Mouse (Mus musculus): ENCODE measurements around the gene Sgo1. TPM values are rescaled to one million over a fixed set of nuclear protein-coding genes. Genes with fewer than 3 reads are reported as not detected.

The Sgo1 gene
- polyA plus RNA-seq, 1 experiment, result 4.2 TPM

DNA sequence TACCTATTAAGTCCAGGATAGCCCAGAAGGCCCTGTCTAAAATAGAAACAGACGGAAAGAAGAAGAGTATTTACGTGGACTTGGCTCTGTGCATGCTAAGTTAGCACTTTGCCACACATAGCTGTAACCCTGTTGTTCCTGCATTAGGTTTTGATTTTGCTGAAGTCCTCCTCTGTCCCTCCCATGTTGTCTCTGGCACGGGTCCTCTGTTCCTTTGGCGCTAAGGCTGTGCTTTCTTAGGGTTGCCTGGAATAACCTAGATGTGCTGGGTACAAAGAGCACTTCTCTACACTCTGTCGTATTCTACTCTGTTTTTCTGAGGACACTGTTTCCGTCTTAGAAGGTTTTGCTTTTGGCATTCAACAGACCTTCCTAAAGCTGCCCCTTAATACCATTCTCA is 34.1 kb downstream of the Sgo1 start:
- no peaks in the 10 kb centered on the region for H3K27me3 ChIP-seq (ENCODE audit: control insufficient read depth, insufficient read depth, low read length)
- 96% methylated on average over 6 of the region's 6 CpGs for WGBS
- no peak for TF ChIP-seq POLR2A (IDR thresholded peaks at IDR 0.05; ENCODE audit: control insufficient read depth, extremely low read depth, insufficient read depth, low read length, poor library complexity)
- no peak for TF ChIP-seq CTCF (IDR thresholded peaks at IDR 0.05; ENCODE audit: borderline replicate concordance, control insufficient read depth, extremely low read depth, insufficient read depth, low read length, poor library complexity)
- H3K27ac ChIP-seq (ENCODE audit: control insufficient read depth, insufficient read depth, low read length), result no peak overlapping the region
- no peak overlapping the region for H3K4me3 ChIP-seq (ENCODE audit: control insufficient read depth, insufficient read depth, low read length)
- no peaks in the 10 kb centered on the region for H3K4me1 ChIP-seq (replicated peaks; ENCODE audit: control insufficient read depth, insufficient read depth, low read length)
- DNase-seq, result no peak
- H3K36me3 ChIP-seq (ENCODE audit: control insufficient read depth, insufficient read depth, low read length), result peaks cover 59% of the 10 kb centered on the region

- Histone ChIP-seq H3K4me1 (replicated peaks; ENCODE audit: control insufficient read depth, insufficient read depth, low read length) (no peaks in the 10 kb centered on the region), H3K27ac (ENCODE audit: control insufficient read depth, insufficient read depth, low read length) (no peak overlapping the region), H3K4me3 (ENCODE audit: control insufficient read depth, insufficient read depth, low read length) (no peak overlapping the region), H3K36me3 (ENCODE audit: control insufficient read depth, insufficient read depth, low read length) (peaks cover 61% of the 10 kb centered on the region), H3K27me3 (ENCODE audit: control insufficient read depth, insufficient read depth, low read length) (no peaks in the 10 kb centered on the region)
- no peak for DNase-seq
- WGBS, result 96% methylated on average over 4 of the region's 4 CpGs
- no peak for TF ChIP-seq POLR2A (IDR thresholded peaks at IDR 0.05; ENCODE audit: control insufficient read depth, extremely low read depth, insufficient read depth, low read length, poor library complexity)
These were observed 34.5 kb downstream of the Sgo1 start for GRCm38 (mm10) chr17:53654596-53654995.

DNA sequence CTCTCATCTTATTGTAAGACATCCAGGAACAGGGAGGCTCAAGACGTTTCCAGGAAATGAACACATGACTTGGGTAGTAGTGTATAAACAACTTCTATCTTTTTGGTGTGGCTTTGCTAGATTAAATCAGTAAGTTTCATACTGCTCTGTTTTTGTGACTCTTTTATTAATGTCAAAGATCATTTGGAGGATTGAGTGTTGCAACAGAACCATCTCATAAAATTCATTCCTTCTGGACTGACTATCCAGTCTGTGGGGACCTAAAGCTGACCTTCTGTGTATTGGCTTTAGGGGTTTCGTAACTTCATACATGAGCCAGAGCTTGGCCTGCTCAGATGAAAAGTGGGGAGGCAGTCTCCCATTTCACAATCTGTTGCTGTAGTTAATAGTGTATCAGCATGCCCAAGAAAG is 38.9 kb downstream of the Sgo1 start:
- 55% methylated on average over 2 of the region's 2 CpGs for WGBS
- no peak for DNase-seq
- no peak overlapping the region for H3K4me3 ChIP-seq (ENCODE audit: control insufficient read depth, insufficient read depth, low read length)
- H3K36me3 ChIP-seq (ENCODE audit: control insufficient read depth, insufficient read depth, low read length), result peaks cover 68% of the 10 kb centered on the region
- H3K27ac ChIP-seq (ENCODE audit: control insufficient read depth, insufficient read depth, low read length), result no peak overlapping the region
- no peaks in the 10 kb centered on the region for H3K27me3 ChIP-seq (ENCODE audit: control insufficient read depth, insufficient read depth, low read length)
- no peaks in the 10 kb centered on the region for H3K4me1 ChIP-seq (replicated peaks; ENCODE audit: control insufficient read depth, insufficient read depth, low read length)
- TF ChIP-seq CTCF (IDR thresholded peaks at IDR 0.05; ENCODE audit: borderline replicate concordance, control insufficient read depth, extremely low read depth, insufficient read depth, low read length, poor library complexity), result no peak
- no peak for TF ChIP-seq POLR2A (IDR thresholded peaks at IDR 0.05; ENCODE audit: control insufficient read depth, extremely low read depth, insufficient read depth, low read length, poor library complexity)

DNA sequence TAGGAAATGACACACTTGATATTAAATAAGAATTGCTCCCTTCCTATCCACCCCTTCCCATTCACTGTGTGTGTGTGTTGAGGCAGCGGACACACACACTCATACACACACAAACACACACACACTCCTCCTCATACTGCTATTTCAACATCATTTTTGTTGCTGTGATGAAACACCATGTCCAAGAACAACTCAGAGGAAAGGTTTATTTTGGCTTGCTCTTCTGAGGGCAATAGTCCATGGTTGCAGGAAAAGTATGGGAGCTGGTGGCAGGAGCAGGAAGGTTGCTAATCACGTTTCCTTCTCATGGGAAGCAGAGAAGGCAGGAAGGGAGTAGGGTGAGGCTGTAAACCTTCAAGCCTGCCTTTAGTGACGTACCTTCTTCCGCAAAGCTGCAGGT is 45.8 kb downstream of the Sgo1 start:
- H3K4me3 ChIP-seq (ENCODE audit: control insufficient read depth, insufficient read depth, low read length), result no peak overlapping the region
- H3K36me3 ChIP-seq (ENCODE audit: control insufficient read depth, insufficient read depth, low read length), result peaks cover 86% of the 10 kb centered on the region
- TF ChIP-seq POLR2A (IDR thresholded peaks at IDR 0.05; ENCODE audit: control insufficient read depth, extremely low read depth, insufficient read depth, low read length, poor library complexity), result no peak
- TF ChIP-seq CTCF (IDR thresholded peaks at IDR 0.05; ENCODE audit: borderline replicate concordance, control insufficient read depth, extremely low read depth, insufficient read depth, low read length, poor library complexity), result no peak
- no peaks in the 10 kb centered on the region for H3K4me1 ChIP-seq (replicated peaks; ENCODE audit: control insufficient read depth, insufficient read depth, low read length)
- no peaks in the 10 kb centered on the region for H3K27me3 ChIP-seq (ENCODE audit: control insufficient read depth, insufficient read depth, low read length)
- WGBS, result 98% methylated on average over 4 of the region's 4 CpGs
- H3K27ac ChIP-seq (ENCODE audit: control insufficient read depth, insufficient read depth, low read length), result no peak overlapping the region
- DNase-seq, result no peak

DNA sequence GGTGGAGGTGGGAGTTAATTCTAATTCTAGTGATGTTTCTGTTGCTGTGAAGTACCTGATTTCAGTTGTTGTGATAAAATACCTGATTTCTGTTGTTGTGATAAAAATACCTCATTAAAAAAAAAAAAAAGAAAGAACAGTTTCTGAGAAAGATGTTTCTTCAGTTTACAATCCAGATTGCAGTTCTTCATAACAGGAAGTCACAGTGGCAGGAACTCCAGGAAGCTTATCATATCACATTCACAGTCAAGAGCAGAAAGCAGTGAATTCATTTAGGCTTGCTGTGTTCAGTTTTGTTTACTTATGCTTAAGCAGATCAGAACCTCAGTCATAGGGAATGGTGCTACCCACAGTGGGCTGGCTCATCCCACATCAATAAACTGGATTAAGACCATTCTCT is 57.8 kb downstream of the Sgo1 start:
- Histone ChIP-seq H3K4me1 (replicated peaks; ENCODE audit: control insufficient read depth, insufficient read depth, low read length) (no peaks in the 10 kb centered on the region), H3K36me3 (ENCODE audit: control insufficient read depth, insufficient read depth, low read length) (peaks cover 43% of the 10 kb centered on the region), H3K27me3 (ENCODE audit: control insufficient read depth, insufficient read depth, low read length) (no peaks in the 10 kb centered on the region), H3K4me3 (ENCODE audit: control insufficient read depth, insufficient read depth, low read length) (no peak overlapping the region), H3K27ac (ENCODE audit: control insufficient read depth, insufficient read depth, low read length) (no peak overlapping the region)
- TF ChIP-seq POLR2A (IDR thresholded peaks at IDR 0.05; ENCODE audit: control insufficient read depth, extremely low read depth, insufficient read depth, low read length, poor library complexity) (no peak), CTCF (IDR thresholded peaks at IDR 0.05; ENCODE audit: borderline replicate concordance, control insufficient read depth, extremely low read depth, insufficient read depth, low read length, poor library complexity) (no peak)
- no peak for DNase-seq

DNA sequence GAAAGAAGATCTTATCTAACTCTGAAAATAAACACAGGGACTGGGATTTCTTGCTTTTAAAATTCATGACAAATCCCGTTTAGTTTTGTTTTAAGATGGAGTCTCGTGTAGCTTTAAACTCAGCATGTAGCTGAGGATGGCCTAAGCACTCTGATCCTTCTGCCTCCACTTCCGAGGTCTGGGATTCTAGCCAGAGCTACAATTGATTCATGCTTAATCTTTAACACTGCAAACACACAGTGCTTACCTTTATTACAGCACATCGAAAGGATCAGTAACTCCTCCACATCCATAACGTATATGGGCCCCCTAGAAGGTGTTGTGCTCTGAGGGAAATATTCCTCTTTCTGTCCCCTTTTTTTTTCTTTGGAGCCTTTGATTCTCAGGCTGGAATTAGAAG is 61.0 kb downstream of the Sgo1 start:
- H3K4me3 ChIP-seq (ENCODE audit: control insufficient read depth, insufficient read depth, low read length), result no peak overlapping the region
- H3K27me3 ChIP-seq (ENCODE audit: control insufficient read depth, insufficient read depth, low read length), result no peaks in the 10 kb centered on the region
- TF ChIP-seq CTCF (IDR thresholded peaks at IDR 0.05; ENCODE audit: borderline replicate concordance, control insufficient read depth, extremely low read depth, insufficient read depth, low read length, poor library complexity) (no peak), POLR2A (IDR thresholded peaks at IDR 0.05; ENCODE audit: control insufficient read depth, extremely low read depth, insufficient read depth, low read length, poor library complexity) (no peak)
- H3K4me1 ChIP-seq (replicated peaks; ENCODE audit: control insufficient read depth, insufficient read depth, low read length), result no peaks in the 10 kb centered on the region
- peaks cover 39% of the 10 kb centered on the region for H3K36me3 ChIP-seq (ENCODE audit: control insufficient read depth, insufficient read depth, low read length)
- WGBS, result 94% methylated on average over 5 of the region's 5 CpGs
- H3K27ac ChIP-seq (ENCODE audit: control insufficient read depth, insufficient read depth, low read length), result no peak overlapping the region
- no peak for DNase-seq

- no peaks in the 10 kb centered on the region for H3K4me1 ChIP-seq (replicated peaks; ENCODE audit: control insufficient read depth, insufficient read depth, low read length)
- H3K36me3 ChIP-seq (ENCODE audit: control insufficient read depth, insufficient read depth, low read length), result peaks cover 32% of the 10 kb centered on the region
- 96% methylated on average over 4 of the region's 4 CpGs for WGBS
- H3K27me3 ChIP-seq (ENCODE audit: control insufficient read depth, insufficient read depth, low read length), result no peaks in the 10 kb centered on the region
- H3K4me3 ChIP-seq (ENCODE audit: control insufficient read depth, insufficient read depth, low read length), result no peak overlapping the region
- TF ChIP-seq POLR2A (IDR thresholded peaks at IDR 0.05; ENCODE audit: control insufficient read depth, extremely low read depth, insufficient read depth, low read length, poor library complexity) (no peak), CTCF (IDR thresholded peaks at IDR 0.05; ENCODE audit: borderline replicate concordance, control insufficient read depth, extremely low read depth, insufficient read depth, low read length, poor library complexity) (no peak)
- no peak overlapping the region for H3K27ac ChIP-seq (ENCODE audit: control insufficient read depth, insufficient read depth, low read length)
- DNase-seq, result no peak
These were observed 61.6 kb downstream of the Sgo1 start for GRCm38 (mm10) chr17:53627497-53627896.
